Mouse (Mus musculus) heart, embryonic 11.5 days (tissue): ENCODE measurements at regions not wholly inside any gene's neighbourhood (a gene's known extent, or its start where the extent isn't known, plus 50 kb on each side); places are given as distances from the start of the nearest gene placed in this dataset. TPM values are rescaled to one million over a fixed set of nuclear protein-coding genes. Genes with fewer than 3 reads are reported as not detected.

ENCODE experiments used
- microRNA-seq: library from miRNA; unstranded; fragments of <30 nt; microRNA quantifications from one replicate; pipeline ENCODE4, GENCODE M21; 2016; ENCODE audit warnings: borderline number of aligned reads

Small RNA genes lying in the stretch of these regions (microRNA-seq; reads per million reads assigned to microRNA genes)
- gene Mir6351: not detected
